In the genomic region with DNA sequence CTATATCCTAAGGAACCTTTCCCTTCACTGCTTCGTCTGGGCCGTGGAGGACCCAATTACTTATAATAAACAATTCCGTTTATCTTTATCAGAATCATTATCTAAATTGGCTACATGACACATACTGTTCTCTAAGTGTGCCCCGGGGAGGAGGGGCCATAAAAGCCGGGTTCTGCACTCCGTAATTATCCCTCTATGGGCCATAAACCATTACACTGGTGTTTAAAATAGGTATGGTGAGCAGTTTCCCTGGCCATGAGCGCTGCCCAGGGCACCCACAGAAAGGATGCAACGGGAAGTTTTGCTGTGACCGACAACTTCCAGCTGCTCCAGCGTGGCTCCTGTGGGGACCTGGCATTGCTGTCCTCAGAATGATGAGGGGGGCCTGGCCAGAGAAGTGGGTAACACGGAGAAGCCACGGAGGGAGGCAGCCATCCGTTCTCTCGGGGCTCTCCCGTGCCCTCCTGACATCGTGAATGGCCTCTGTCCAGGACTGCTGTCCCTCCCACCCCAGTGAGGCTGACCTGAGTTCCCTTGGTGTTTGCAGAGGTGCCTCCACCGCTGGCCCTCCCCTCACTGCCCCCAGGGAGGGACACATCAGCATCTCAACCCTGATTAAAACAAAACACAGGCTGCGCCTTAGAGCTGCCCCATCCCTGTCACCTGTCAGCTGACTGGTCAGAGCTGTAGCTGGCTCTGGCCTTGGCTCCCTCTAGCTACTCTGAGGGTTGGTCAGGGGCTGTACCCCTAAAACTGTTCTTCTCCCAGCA, we compare ENCODE assay signal across 21 mouse cellular contexts. TPM values are rescaled to one million over a fixed set of nuclear protein-coding genes. Genes with fewer than 3 reads are reported as not detected.
A peak's percentile ranks its signal among the peaks of the same experiment; 100 is the strongest.
DNase-seq lines count a peak whose midpoint lies in the region; ATAC-seq and TF ChIP-seq lines count a peak whose summit lies in the region.
"Had no signal": no experiment of that assay in that cellular context is flagged by ENCODE, and none has a peak within 500 bp of the region (broad histone marks: within the 10 kb centered on the region; RNA-seq: fewer than 3 reads in every experiment).

No protein-coding gene starts in this region.

- no peak overlapping the region for H3K4me3 ChIP-seq in kidney, embryonic 16.5 days (ENCODE audit: low read length)
- H3K4me3 ChIP-seq in kidney, adult 2 months (ENCODE audit: insufficient read depth, low read depth, low read length): no peak overlapping the region
- no peak overlapping the region for H3K4me3 ChIP-seq in hindbrain, embryonic 14.5 days (replicated peaks; ENCODE audit: low read length)
- no peak overlapping the region for H3K4me3 ChIP-seq in limb, embryonic 14.5 days (replicated peaks; ENCODE audit: low read length)
- H3K4me3 ChIP-seq in liver, postnatal 0 days (ENCODE audit: low read depth, low read length): no peak overlapping the region
- no peak overlapping the region for H3K4me3 ChIP-seq in left cerebral cortex, adult 2 months
- H3K4me3 ChIP-seq: forebrain, embryonic 15.5 days; gastrocnemius, adult 2 months; heart, adult 2 months; midbrain, embryonic 12.5 days had no signal

- no peak for TF ChIP-seq CTCF in kidney, adult 2 months (conservative IDR thresholded peaks at IDR 0.05; ENCODE audit: insufficient read depth, insufficient read length, low read depth, low read length)
- TF ChIP-seq CTCF in liver, postnatal 0 days (IDR thresholded peaks at IDR 0.05; ENCODE audit: low read depth): no peak
- no peak for TF ChIP-seq CTCF in left cerebral cortex, adult 2 months (IDR thresholded peaks at IDR 0.05)

- no peaks in the 10 kb centered on the region for H3K36me3 ChIP-seq in kidney, embryonic 16.5 days (ENCODE audit: insufficient read depth, low read length)
- H3K36me3 ChIP-seq in kidney, adult 2 months (ENCODE audit: control insufficient read depth, insufficient read depth, low read length): no peaks in the 10 kb centered on the region
- H3K36me3 ChIP-seq in hindbrain, embryonic 14.5 days (replicated peaks; ENCODE audit: control insufficient read depth, insufficient read depth): no peaks in the 10 kb centered on the region
- H3K36me3 ChIP-seq in limb, embryonic 14.5 days (ENCODE audit: control insufficient read depth, insufficient read depth, low read length): no peaks in the 10 kb centered on the region; the same call in 1 of the 2 replicates
- no peaks in the 10 kb centered on the region for H3K36me3 ChIP-seq in liver, postnatal 0 days (replicated peaks; ENCODE audit: insufficient read depth, low read length)
- H3K36me3 ChIP-seq: forebrain, embryonic 15.5 days; midbrain, embryonic 12.5 days had no signal

- intact Hi-C loops in left cerebral cortex, adult 2 months (cut with DNase I): no loop called here

- peak; percentile 4 for DNase-seq in adrenal gland, postnatal 14 days
- no peak for DNase-seq in adrenal gland, postnatal 25 days
- DNase-seq in kidney, adult 2 months: no peak
- DNase-seq in hindbrain, embryonic 14.5 days (ENCODE audit: low spot score): no peak
- no peak for DNase-seq in limb, embryonic 14.5 days (ENCODE audit: low spot score)
- DNase-seq in liver, postnatal 0 days: no peak
- DNase-seq in left cerebral cortex, adult 2 months (ENCODE audit: extremely low spot score in 1 of 2, low spot score in 2 of 2): no peak
- DNase-seq: adrenal gland, postnatal 10 days; cerebellum, adult 8-10 months; gastrocnemius, adult 2 months; heart, adult 2 months; heart, postnatal 14 days; left cerebral cortex, postnatal 4 days; spleen, adult 18-20 months; thymus, postnatal 14 days had no signal

- no peak overlapping the region for H3K9ac ChIP-seq in kidney, embryonic 16.5 days (replicated peaks; ENCODE audit: low read length)
- peak overlapping the region; percentile 20; the same call in 1 of the 2 replicates for H3K9ac ChIP-seq in hindbrain, embryonic 14.5 days
- H3K9ac ChIP-seq in limb, embryonic 14.5 days (ENCODE audit: low read depth, low read length, severe bottlenecking): 0 out of 2 replicates have a peak overlapping the region, but pooled peaks have one; percentile 6
- H3K9ac ChIP-seq in liver, postnatal 0 days (replicated peaks): no peak overlapping the region
- H3K9ac ChIP-seq: forebrain, embryonic 15.5 days; midbrain, embryonic 12.5 days had no signal

- peaks cover 32% of the 10 kb centered on the region for H3K4me1 ChIP-seq in kidney, embryonic 16.5 days (ENCODE audit: insufficient read depth, low read length)
- H3K4me1 ChIP-seq in kidney, adult 2 months (ENCODE audit: control insufficient read depth, insufficient read depth, low read length): no peaks in the 10 kb centered on the region
- peaks cover 41% of the 10 kb centered on the region for H3K4me1 ChIP-seq in hindbrain, embryonic 14.5 days (replicated peaks; ENCODE audit: control insufficient read depth, insufficient read depth, low read length)
- peaks cover 24% of the 10 kb centered on the region for H3K4me1 ChIP-seq in limb, embryonic 14.5 days (ENCODE audit: control insufficient read depth, insufficient read depth, low read length)
- H3K4me1 ChIP-seq in liver, postnatal 0 days (ENCODE audit: insufficient read depth): no peaks in the 10 kb centered on the region

- H3K27ac ChIP-seq in kidney, embryonic 16.5 days (ENCODE audit: low read length): peak overlapping the region; percentile 44; the same call in 1 of the 2 replicates
- H3K27ac ChIP-seq in kidney, adult 2 months (ENCODE audit: insufficient read depth, low read depth, low read length): no peak overlapping the region
- peak overlapping the region; percentile 32; the same call in 1 of the 2 replicates for H3K27ac ChIP-seq in hindbrain, embryonic 14.5 days
- H3K27ac ChIP-seq in limb, embryonic 14.5 days (replicated peaks; ENCODE audit: low read depth, low read length): no peak overlapping the region
- no peak overlapping the region for H3K27ac ChIP-seq in liver, postnatal 0 days (ENCODE audit: low read depth)
- H3K27ac ChIP-seq in left cerebral cortex, adult 2 months: no peak overlapping the region
- H3K27ac ChIP-seq: forebrain, embryonic 15.5 days; gastrocnemius, adult 2 months; heart, adult 2 months; midbrain, embryonic 12.5 days had no signal

- 1% methylated on average over 18 of the region's 18 CpGs for WGBS in kidney, embryonic 16.5 days
- 8% methylated on average over 18 of the region's 18 CpGs for WGBS in kidney, adult 2 months
- WGBS in hindbrain, embryonic 14.5 days: 12% methylated on average over 18 of the region's 18 CpGs
- WGBS in limb, embryonic 14.5 days: 9% methylated on average over 18 of the region's 18 CpGs
- WGBS in liver, postnatal 0 days (ENCODE audit: insufficient replicate concordance): 16% methylated on average over 18 of the region's 18 CpGs

- no peak overlapping the region for H3K4me2 ChIP-seq in kidney, embryonic 16.5 days (replicated peaks; ENCODE audit: low read depth, low read length)
- H3K4me2 ChIP-seq in hindbrain, embryonic 14.5 days (replicated peaks): no peak overlapping the region
- no peak overlapping the region for H3K4me2 ChIP-seq in limb, embryonic 14.5 days (replicated peaks; ENCODE audit: low read depth, low read length, severe bottlenecking)
- H3K4me2 ChIP-seq in liver, postnatal 0 days (ENCODE audit: low read depth, low read length): no peak overlapping the region
- H3K4me2 ChIP-seq: forebrain, embryonic 15.5 days; midbrain, embryonic 12.5 days had no signal

- TF ChIP-seq EP300 in liver, postnatal 0 days (IDR thresholded peaks at IDR 0.05; ENCODE audit: low read depth): no peak

- ATAC-seq in kidney, embryonic 16.5 days (ENCODE audit: low FRiP score, low TSS enrichment): peak; percentile 52
- 0 out of 2 replicates have a peak, but pooled peaks have one; percentile 7 for ATAC-seq in hindbrain, embryonic 14.5 days (ENCODE audit: low FRiP score)
- ATAC-seq in limb, embryonic 14.5 days (ENCODE audit: low FRiP score, low read depth): no peak
- no peak for ATAC-seq in liver, postnatal 0 days
- ATAC-seq: forebrain, embryonic 15.5 days had no signal

- TF ChIP-seq POLR2A in kidney, adult 2 months (IDR thresholded peaks at IDR 0.05; ENCODE audit: low read depth, low read length): no peak
- TF ChIP-seq POLR2A in limb, embryonic 14.5 days (IDR thresholded peaks at IDR 0.05; ENCODE audit: borderline replicate concordance, extremely low read depth, insufficient read depth, insufficient read length): no peak

- H3K27me3 ChIP-seq in kidney, embryonic 16.5 days (ENCODE audit: insufficient read depth, low read length): peaks cover 53% of the 10 kb centered on the region
- H3K27me3 ChIP-seq in kidney, adult 2 months (replicated peaks; ENCODE audit: control insufficient read depth, insufficient read depth, low read length): peaks cover 1% of the 10 kb centered on the region; the same call in 1 of the 2 replicates
- H3K27me3 ChIP-seq in hindbrain, embryonic 14.5 days (ENCODE audit: control insufficient read depth, insufficient read depth, low read length): peaks cover 36% of the 10 kb centered on the region
- no peaks in the 10 kb centered on the region for H3K27me3 ChIP-seq in limb, embryonic 14.5 days (ENCODE audit: control insufficient read depth, insufficient read depth, low read length)
- peaks cover 11% of the 10 kb centered on the region for H3K27me3 ChIP-seq in liver, postnatal 0 days (ENCODE audit: insufficient read depth, low read length)

- H3K9me3 ChIP-seq in kidney, embryonic 16.5 days (ENCODE audit: low read length): no peaks in the 10 kb centered on the region
- no peaks in the 10 kb centered on the region for H3K9me3 ChIP-seq in hindbrain, embryonic 14.5 days (ENCODE audit: control insufficient read depth, low read length)
- no peaks in the 10 kb centered on the region for H3K9me3 ChIP-seq in limb, embryonic 14.5 days (ENCODE audit: control insufficient read depth, low read length)
- H3K9me3 ChIP-seq in liver, postnatal 0 days (ENCODE audit: low read length): no peaks in the 10 kb centered on the region
- H3K9me3 ChIP-seq: forebrain, embryonic 15.5 days; midbrain, embryonic 12.5 days had no signal

RNA-seq across cellular contexts. Expression of gene Lmx1b, which starts 34.6 kb away (rescaled TPM):
- total RNA-seq in adrenal gland, postnatal 14 days (2021): not detected in 2 replicates
- 0.15 TPM in 1 of 2 replicates, not detected in the other for total RNA-seq in adrenal gland, postnatal 25 days (2021)
- polyA plus RNA-seq in kidney, embryonic 16.5 days (2015; fragmentation: Nextera tagmentation; extraction: Ambion mirVana): 0.94 and 1.3 TPM in 2 replicates
- polyA plus RNA-seq in kidney, adult 2 months (2012; rRNA removed): 2.9 and 3.7 TPM in 2 replicates
- polyA plus RNA-seq in hindbrain, embryonic 14.5 days (2014; fragmentation: Nextera tagmentation; extraction: Ambion mirVana): 6.7 and 8.7 TPM in 2 replicates
- polyA plus RNA-seq in limb, embryonic 14.5 days (2012; rRNA removed): 28.3 and 40.0 TPM in 2 replicates
- 6.3 and 8.4 TPM in 2 replicates for polyA plus RNA-seq in limb, embryonic 14.5 days (2014; fragmentation: Nextera tagmentation; extraction: Ambion mirVana)
- polyA plus RNA-seq in liver, postnatal 0 days (2015; fragmentation: Nextera tagmentation; extraction: Ambion mirVana): not detected in 2 replicates
- total RNA-seq in left cerebral cortex, adult 2 months (2021): under 1 TPM in 1 of 2 experiments, not detected in 1; 0.07 TPM
- total RNA-seq: neutrophil, adult 5-6 weeks had no signal
- polyA plus RNA-seq: liver, embryonic 16.5 days; stomach, embryonic 16.5 days had no signal

Comparison
In these comparisons a context has a peak if more than half of its experiments do, and no peak if none do; other contexts are left out.
1. H3K27ac ChIP-seq: peak in kidney, embryonic 16.5 days (single experiment) and hindbrain, embryonic 14.5 days (single experiment); none in kidney, adult 2 months (single experiment), limb, embryonic 14.5 days (single experiment), liver, postnatal 0 days (single experiment) and left cerebral cortex, adult 2 months (single experiment).
2. ATAC-seq: peak in kidney, embryonic 16.5 days (single experiment) and hindbrain, embryonic 14.5 days (single experiment); none in limb, embryonic 14.5 days (single experiment) and liver, postnatal 0 days (single experiment).
3. H3K9ac ChIP-seq: peak in hindbrain, embryonic 14.5 days (single experiment) and limb, embryonic 14.5 days (single experiment); none in kidney, embryonic 16.5 days (single experiment) and liver, postnatal 0 days (single experiment).